Comparison of ENCODE assay signal across 8 mouse cellular contexts in genomic region chr3:152211731-152212279, GRCm38 (mm10). TPM values are rescaled to one million over a fixed set of nuclear protein-coding genes. Genes with fewer than 3 reads are reported as not detected.
DNase-seq lines count a peak whose midpoint lies in the region; ATAC-seq and TF ChIP-seq lines count a peak whose summit lies in the region.

No protein-coding gene starts in this region.

- H3K27ac ChIP-seq in left cerebral cortex, adult 2 months, result no peak overlapping the region
- 0 out of 2 replicates have a peak overlapping the region, but pooled peaks have one; percentile 3 for H3K27ac ChIP-seq in hindbrain, embryonic 12.5 days
- peak overlapping the region; percentile 65 for H3K27ac ChIP-seq in macrophage

- peaks cover 27% of the 10 kb centered on the region for H3K4me1 ChIP-seq in hindbrain, embryonic 12.5 days

- H3K27me3 ChIP-seq in hindbrain, embryonic 12.5 days, result no peaks in the 10 kb centered on the region

- no peaks in the 10 kb centered on the region for H3K9me3 ChIP-seq in hindbrain, embryonic 12.5 days (replicated peaks)

- ATAC-seq in hindbrain, embryonic 12.5 days (ENCODE audit: low FRiP score), result no peak

- 45% methylated on average over 7 of the region's 7 CpGs for WGBS in hindbrain, embryonic 12.5 days
- 0% methylated on average over 7 of the region's 7 CpGs for WGBS in macrophage (ENCODE audit: missing documents)

- peaks cover 72% of the 10 kb centered on the region for H3K79me2 ChIP-seq in macrophage (ENCODE audit: inconsistent target)

- intact Hi-C loops in left cerebral cortex, adult 2 months (cut with DNase I), result no loop called here
- intact Hi-C loops in left cerebral cortex, postnatal 14 days (cut with DNase I), result loop anchor here (5.0 kb wide), 1 partner anchor 100 kb away; no protein-coding TSS in a partner anchor

- no peak for DNase-seq in left cerebral cortex, adult 2 months (ENCODE audit: extremely low spot score in 1 of 2, low spot score in 2 of 2)
- no peak for DNase-seq in left cerebral cortex, postnatal 14 days (ENCODE audit: low spot score in 2 of 2)
- DNase-seq in ZHBTc4 (ENCODE audit: low read depth, low spot score), result peak; percentile 33
- DNase-seq in frontal cortex, postnatal 10 days (ENCODE audit: low spot score in 2 of 2), result no peak
- no peak for DNase-seq in kidney, postnatal 4 days
- no peak for DNase-seq in gastrocnemius, postnatal 4 days (ENCODE audit: low spot score in 2 of 2)

- peaks cover 14% of the 10 kb centered on the region for H3K36me3 ChIP-seq in hindbrain, embryonic 12.5 days
- peaks cover 6% of the 10 kb centered on the region; the same call in 1 of the 2 replicates for H3K36me3 ChIP-seq in macrophage (ENCODE audit: inconsistent target)

- TF ChIP-seq CTCF in left cerebral cortex, adult 2 months (IDR thresholded peaks at IDR 0.05), result no peak

- H3K4me3 ChIP-seq in left cerebral cortex, adult 2 months, result peak overlapping the region; percentile 81
- peak overlapping the region; percentile 98 for H3K4me3 ChIP-seq in hindbrain, embryonic 12.5 days
- peak overlapping the region; percentile 67 for H3K4me3 ChIP-seq in macrophage (ENCODE audit: inconsistent target)

- H3K4me2 ChIP-seq in hindbrain, embryonic 12.5 days (replicated peaks), result peak overlapping the region; percentile 95

- H3K9ac ChIP-seq in hindbrain, embryonic 12.5 days, result peak overlapping the region; percentile 100

RNA-seq across cellular contexts. Expression of gene Fubp1, which starts 1.6 kb away (rescaled TPM):
- total RNA-seq in left cerebral cortex, adult 2 months (2021), result 100 to 1,000 TPM; 131 to 132 TPM
- total RNA-seq in left cerebral cortex, postnatal 14 days (2021), result 100 to 1,000 TPM; 106 to 112 TPM
- polyA plus RNA-seq in hindbrain, embryonic 12.5 days (2016; fragmentation: Nextera tagmentation; extraction: Ambion mirVana), result 359 and 362 TPM in 2 replicates
- total RNA-seq in macrophage (2018; cell fraction: chromatin; rRNA removed), result 100 to 1,000 TPM; 204 to 537 (median 394) TPM
- 10 to 100 TPM; 42.7 to 74.8 (median 57.3) TPM for total RNA-seq in macrophage (2018; cell fraction: cytosol; rRNA removed)
- 100 to 1,000 TPM; 118 to 352 (median 176) TPM for total RNA-seq in macrophage (2018; cell fraction: nucleus; rRNA removed)
- 49.5 to 105 TPM (median 88.5 TPM) in 3 replicates for polyA plus RNA-seq in macrophage (2018)
- 100 to 1,000 TPM; 105 to 116 TPM for total RNA-seq in gastrocnemius, postnatal 4 days (2021)

RNA-seq across cellular contexts. Expression of gene Dnajb4, which starts 1.7 kb away (rescaled TPM):
- 10 to 100 TPM; 75.4 to 78.2 TPM for total RNA-seq in left cerebral cortex, adult 2 months (2021)
- 10 to 100 TPM; 59.0 to 60.4 TPM for total RNA-seq in left cerebral cortex, postnatal 14 days (2021)
- 32.3 and 32.9 TPM in 2 replicates for polyA plus RNA-seq in hindbrain, embryonic 12.5 days (2016; fragmentation: Nextera tagmentation; extraction: Ambion mirVana)
- total RNA-seq in macrophage (2018; cell fraction: chromatin; rRNA removed), result 10 to 100 TPM in 24 of 26 experiments, 1 to 10 TPM in 2; 9.1 to 82.7 (median 21.5) TPM
- 100 to 1,000 TPM in 1 of 26 experiments, 10 to 100 TPM in 25; 15.8 to 120 (median 27.0) TPM for total RNA-seq in macrophage (2018; cell fraction: cytosol; rRNA removed)
- total RNA-seq in macrophage (2018; cell fraction: nucleus; rRNA removed), result 10 to 100 TPM; 21.2 to 96.7 (median 39.7) TPM
- polyA plus RNA-seq in macrophage (2018), result 20.2 to 25.5 TPM (median 23.8 TPM) in 3 replicates
- total RNA-seq in gastrocnemius, postnatal 4 days (2021), result 10 to 100 TPM; 65.3 to 87.7 TPM

RNA-seq across cellular contexts. Expression of gene Gipc2, which starts 45.8 kb away (rescaled TPM):
- 1 to 10 TPM; 2.8 to 3.2 TPM for total RNA-seq in left cerebral cortex, adult 2 months (2021)
- total RNA-seq in left cerebral cortex, postnatal 14 days (2021), result 1 to 10 TPM; 3.1 to 4.1 TPM
- 2.6 and 3.3 TPM in 2 replicates for polyA plus RNA-seq in hindbrain, embryonic 12.5 days (2016; fragmentation: Nextera tagmentation; extraction: Ambion mirVana)
- total RNA-seq in macrophage (2018; cell fraction: chromatin; rRNA removed), result 1 to 10 TPM in 3 of 26 experiments, not detected in 23; 1.0 to 1.8 (median 1.2) TPM
- total RNA-seq in macrophage (2018; cell fraction: cytosol; rRNA removed), result under 1 TPM in 17 of 26 experiments, not detected in 9; 0.13 to 0.49 (median 0.29) TPM
- 1 to 10 TPM in 1 of 26 experiments, under 1 TPM in 1, not detected in 24; 0.52 to 2.3 TPM for total RNA-seq in macrophage (2018; cell fraction: nucleus; rRNA removed)
- polyA plus RNA-seq in macrophage (2018), result 0.21 to 0.29 TPM in 2 of 3 replicates, not detected in the other
- total RNA-seq in gastrocnemius, postnatal 4 days (2021), result 1 to 10 TPM in 1 of 2 experiments, under 1 TPM in 1; 0.86 to 1.4 TPM

RNA-seq across cellular contexts. Expression of gene Nexn, which starts 54.3 kb away (rescaled TPM):
- 1 to 10 TPM; 1.4 to 5.0 TPM for total RNA-seq in left cerebral cortex, adult 2 months (2021)
- 1 to 10 TPM; 1.6 to 1.8 TPM for total RNA-seq in left cerebral cortex, postnatal 14 days (2021)
- 5.4 and 12.0 TPM in 2 replicates for polyA plus RNA-seq in hindbrain, embryonic 12.5 days (2016; fragmentation: Nextera tagmentation; extraction: Ambion mirVana)
- total RNA-seq in macrophage (2018; cell fraction: chromatin; rRNA removed), result 1 to 10 TPM in 4 of 26 experiments, under 1 TPM in 3, not detected in 19; 0.40 to 7.2 (median 2.4) TPM
- total RNA-seq in macrophage (2018; cell fraction: cytosol; rRNA removed), result 1 to 10 TPM in 2 of 26 experiments, under 1 TPM in 19, not detected in 5; 0.03 to 1.3 (median 0.50) TPM
- 1 to 10 TPM in 1 of 26 experiments, under 1 TPM in 13, not detected in 12; 0.28 to 3.1 (median 0.67) TPM for total RNA-seq in macrophage (2018; cell fraction: nucleus; rRNA removed)
- 0.17 to 1.7 TPM (median 1.0 TPM) in 3 replicates for polyA plus RNA-seq in macrophage (2018)
- total RNA-seq in gastrocnemius, postnatal 4 days (2021), result 100 to 1,000 TPM; 201 to 279 TPM
